Mouse (Mus musculus) cerebellum, adult (tissue): ENCODE data around the gene Prkra.
"Not testable (repeated sequence)": the region's sequence is repeated elsewhere in the genome, so short reads cannot be mapped to it uniquely, and the experiment has no call there.

Source experiments
- ATAC-seq: cut with Nextera tagmentation; 2 replicates; pipeline ENCODE4 v1.9.2; 2017; ENCODE audit warnings: mild to moderate bottlenecking, moderate library complexity, mixed read lengths; ENCODE audit not compliant: insufficient number of reproducible peaks, low FRiP score, low TSS enrichment

Prkra gene

DNA sequence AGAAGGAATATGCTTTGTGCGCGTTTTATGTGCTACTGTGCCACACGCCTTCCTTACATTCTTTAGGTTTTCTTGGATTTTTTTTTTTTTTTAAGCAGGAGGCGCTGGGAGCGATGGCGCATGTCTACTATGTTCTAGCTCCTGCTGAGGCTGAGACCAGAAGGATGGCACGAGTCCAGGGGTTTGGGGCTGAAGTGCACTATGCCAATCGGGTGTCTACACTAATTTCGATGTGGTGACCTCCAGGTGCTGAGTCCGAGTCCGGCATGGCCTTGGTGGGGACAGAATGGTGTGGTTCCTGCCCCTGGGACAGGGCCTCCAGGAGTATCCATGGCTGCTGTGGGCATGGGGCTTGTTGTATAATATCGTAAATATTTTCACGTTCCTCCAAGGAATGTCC lies 10.7 kb upstream of the Prkra start:
- ATAC-seq, result no peak

DNA sequence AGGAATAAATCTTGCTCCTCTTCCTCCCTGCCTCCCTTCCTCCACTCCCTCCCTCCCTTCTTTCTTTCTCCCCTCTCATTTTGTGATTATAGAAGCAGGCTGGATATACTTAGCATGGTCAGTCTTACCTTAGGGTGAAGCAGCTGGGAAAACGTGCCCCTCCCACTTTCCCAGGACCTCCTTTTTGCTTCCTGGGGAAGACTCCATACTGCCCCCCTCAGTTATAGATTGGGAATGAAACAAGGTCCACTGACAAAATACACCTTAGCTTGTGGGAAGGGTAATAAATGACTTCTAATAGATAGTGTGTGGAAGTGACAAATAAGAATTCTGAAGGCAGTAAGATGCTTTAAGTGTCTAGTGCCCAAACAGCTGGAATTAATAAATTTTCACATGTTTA lies 8.2 kb upstream of the Prkra start:
- no peak for ATAC-seq

DNA sequence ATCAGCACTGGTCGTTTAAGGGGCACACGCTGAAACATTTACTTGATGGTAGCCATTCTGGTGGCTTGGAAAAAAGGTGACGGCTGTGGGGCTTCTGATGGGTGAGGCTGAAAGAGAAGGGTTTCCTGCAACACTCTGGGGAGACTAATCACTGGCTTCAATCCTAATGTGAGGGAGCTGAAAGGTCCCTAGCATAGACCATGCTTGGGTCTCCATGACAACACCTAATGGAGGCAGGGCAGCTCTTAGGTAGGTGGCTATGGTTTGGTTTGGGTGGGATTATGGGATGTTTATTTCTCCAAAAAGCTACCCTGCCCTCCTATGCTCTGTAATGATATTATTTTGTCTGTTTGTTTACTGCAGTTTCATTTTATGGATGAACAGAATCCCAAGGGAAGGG lies 7.6 kb upstream of the Prkra start:
- no peak for ATAC-seq

DNA sequence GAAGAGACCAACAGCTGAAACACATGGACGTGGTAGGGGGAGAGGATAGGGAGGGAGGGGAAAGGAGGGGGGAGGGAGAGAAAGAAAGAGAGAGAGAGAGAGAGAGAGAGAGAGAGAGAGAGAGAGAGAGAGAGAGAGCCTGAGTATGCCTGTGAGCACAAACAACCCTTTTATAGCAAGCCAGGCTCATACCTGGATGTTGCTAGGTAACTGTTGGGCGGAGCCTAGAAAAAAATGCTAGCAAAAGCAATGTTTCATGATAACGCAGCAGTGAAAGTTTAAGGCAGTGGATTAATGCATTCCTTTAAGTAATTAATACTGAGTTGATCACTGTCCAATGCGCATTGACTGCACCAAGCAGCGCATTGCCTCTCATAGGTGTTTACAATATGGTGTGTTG lies 6.8 kb upstream of the Prkra start:
- ATAC-seq, result no peak

DNA sequence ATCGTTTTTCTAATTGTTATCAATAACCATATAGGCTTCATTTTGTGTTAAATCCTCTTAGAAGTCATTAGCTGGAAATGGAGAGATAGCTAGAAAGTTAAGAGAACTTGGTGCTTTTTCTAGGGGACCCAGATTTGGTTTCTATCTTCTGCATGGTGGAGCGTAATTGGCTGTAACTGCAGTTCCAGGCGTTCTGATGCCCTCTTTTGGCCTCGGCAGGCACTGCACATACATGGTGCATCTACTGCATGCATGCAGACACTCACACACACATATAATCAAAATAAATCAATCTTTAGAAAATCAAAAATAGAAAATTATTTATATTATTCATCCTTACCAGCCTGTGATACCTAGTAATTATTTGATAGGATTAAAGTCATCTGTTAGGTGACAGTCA lies 5.3 kb upstream of the Prkra start:
- ATAC-seq, result no peak

DNA sequence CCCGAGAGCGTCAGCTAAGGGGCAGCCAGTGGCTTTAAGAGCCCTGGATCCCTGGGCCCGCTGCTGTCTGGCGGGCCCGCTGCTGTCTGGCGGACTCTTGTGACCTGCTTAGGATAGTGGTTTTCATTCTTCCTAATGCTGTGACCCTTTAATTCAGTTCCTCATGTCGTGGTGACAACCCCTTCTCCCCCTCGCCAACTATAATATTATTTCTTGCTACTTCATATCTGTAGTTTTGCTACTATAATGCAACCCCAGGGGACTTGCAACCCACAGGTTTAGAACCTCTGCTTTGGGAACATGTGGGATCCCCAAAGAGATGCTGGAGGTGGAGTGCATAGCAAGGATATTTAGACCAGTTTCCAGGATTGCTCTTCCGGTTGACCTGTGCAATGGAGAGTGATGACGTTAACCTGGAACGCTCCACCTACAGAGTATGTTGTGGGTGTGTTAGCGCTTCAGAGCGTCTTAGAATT lies 889 bp upstream of the Prkra start:
- peak; percentile 42 for ATAC-seq

DNA sequence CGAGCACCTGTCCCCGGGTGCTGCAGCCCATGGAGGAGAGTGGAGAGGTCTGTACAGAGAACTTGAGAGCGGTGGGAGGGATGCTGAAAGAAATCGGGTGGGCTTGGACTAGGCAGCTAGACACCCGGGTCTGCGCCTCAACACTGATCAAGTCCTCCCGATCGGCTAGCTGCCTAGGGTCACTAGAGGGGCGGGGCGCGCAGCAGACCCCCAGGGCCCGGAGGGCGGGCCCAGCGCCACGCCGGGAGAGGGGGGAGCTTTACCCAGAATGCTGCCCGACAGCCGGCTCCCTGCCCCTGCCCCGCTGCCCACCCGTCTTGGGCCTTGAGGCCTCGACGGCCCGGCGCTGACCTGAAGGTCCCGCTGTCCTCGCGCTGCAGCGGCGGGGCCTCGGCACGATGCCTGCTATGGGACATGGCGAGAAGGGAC lies 360 bp downstream of the Prkra start:
- ATAC-seq, result peak; percentile 41

DNA sequence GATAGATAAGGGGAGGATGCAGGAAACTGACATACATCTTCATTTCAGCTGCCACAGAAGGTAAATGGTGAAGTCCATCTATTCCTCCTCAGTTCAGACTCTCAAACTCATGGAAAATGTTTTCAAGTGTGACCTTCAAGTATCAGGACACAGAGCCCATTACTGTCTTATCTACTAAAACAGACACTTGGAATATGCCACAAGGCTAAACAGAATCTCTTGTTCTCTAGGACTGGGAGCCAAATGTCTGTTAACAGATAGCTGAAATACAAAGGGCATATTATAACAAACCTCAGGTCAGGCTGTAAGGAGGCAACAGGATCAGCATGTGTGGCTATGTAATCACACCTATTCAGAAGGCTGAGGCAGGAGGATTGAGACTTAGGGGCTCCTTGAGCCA lies 4.0 kb downstream of the Prkra start:
- no peak for ATAC-seq

DNA sequence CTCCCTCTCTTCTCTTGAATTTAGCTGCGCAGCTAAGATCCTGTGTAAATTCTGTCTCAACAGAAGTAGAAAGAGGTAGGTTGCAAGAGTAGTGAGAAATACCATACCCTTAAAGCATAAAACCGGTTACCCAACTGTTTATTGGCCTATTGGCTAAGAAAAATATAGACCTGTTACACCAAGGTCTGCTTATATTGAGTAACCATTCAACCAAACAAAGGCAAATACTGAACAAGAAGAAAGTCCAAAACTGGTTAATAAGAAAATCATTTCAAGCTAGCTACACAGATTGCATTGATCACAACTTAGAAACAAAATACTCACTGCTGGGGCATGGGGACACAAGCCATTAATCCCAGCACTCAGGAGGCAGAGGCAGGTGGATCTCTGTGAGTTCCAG lies 8.2 kb downstream of the Prkra start:
- no peak for ATAC-seq

DNA sequence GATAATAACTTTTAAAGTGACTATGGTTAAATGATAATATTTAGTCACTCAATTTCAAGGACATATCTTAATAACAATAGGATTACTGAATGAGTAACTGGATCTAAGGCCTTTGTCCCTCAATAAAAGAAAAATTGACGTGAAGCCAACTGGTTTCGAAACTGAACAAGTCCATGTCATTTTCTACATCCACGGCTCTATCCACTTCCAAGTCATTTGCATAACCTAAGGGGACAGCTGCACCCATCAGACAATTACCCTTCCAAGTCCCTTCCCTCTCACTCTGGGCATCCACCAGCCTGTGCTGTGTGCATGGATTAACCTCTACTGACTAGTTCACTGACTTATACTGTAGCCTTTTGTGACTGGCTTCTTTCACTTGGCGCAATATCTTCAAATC lies 16.2 kb downstream of the Prkra start:
- ATAC-seq, result no peak

DNA sequence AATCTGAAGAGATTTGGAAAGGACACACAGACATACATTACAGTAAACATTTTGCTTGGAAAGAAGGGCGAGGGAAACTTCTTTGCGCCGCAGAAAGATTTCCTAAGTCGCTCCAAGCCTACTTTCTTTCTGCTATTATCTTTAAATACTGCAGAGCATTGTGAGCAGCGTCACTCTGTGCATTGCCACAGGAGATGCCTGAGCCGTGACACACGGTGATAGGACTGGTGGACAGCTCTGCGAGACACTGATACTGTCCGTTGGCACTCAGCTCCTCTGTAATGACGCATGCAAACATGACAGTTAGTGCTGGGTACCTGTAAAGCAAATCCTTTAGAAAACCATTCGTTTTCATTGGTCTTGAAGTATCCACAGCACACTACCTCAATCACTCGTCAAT lies 17.5 kb downstream of the Prkra start:
- ATAC-seq, result no peak

DNA sequence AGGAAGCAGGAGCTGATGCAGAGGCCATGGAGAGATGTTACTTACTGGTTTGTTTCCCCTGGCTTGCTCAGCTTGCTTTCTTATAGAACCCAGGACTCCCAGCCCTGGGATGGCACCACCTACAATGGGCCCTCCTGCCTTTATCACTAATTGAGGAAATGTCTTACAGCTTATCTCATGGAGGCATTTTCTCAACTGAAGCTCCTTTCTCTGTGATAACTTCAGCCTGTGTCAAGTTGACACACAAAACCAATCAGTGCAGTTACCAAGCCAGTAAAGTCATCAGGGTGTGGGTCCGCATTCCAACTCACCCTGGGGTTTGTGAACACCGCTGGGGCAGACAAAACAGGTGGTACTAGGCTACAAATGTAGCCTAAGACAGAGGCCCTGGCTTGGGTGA lies 25.5 kb downstream of the Prkra start:
- not testable (repeated sequence) for ATAC-seq

DNA sequence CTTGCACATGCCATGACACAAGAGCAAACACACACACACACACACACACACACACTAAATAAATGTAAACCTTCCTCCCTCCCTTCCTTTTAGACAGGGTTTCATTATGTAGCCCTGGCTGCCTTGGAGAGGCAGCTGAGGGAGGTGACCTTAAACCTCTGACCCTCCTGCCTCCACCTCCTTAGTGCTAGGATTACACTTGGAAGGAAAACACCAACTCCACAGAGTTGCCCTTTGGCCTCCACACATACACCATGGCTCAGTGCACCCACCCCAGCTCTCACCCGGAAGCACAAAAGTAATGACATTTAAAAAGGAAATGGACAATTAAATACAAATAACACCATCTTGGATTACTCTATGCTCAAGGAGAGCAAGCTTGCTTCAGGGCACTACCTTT lies 26.1 kb downstream of the Prkra start:
- ATAC-seq, result no peak

DNA sequence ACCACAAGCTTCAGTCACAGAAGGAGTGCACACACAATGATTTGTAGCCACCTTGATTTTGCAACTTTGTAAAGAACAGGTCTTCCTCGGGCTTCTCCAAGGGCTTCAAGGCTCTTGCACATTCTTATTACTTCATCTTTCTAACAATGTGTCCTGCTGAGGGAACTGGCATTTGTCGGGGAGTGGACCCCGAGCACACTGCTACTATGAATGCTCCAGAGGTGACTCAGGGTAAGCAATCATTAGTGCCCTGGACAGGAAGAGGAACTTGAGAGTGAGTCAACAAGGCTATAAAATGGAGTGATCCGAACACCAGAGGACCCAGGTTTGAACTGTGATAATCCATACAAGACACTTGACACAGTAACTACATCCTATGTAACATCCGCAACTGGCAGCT lies 27.6 kb downstream of the Prkra start:
- no peak for ATAC-seq

DNA sequence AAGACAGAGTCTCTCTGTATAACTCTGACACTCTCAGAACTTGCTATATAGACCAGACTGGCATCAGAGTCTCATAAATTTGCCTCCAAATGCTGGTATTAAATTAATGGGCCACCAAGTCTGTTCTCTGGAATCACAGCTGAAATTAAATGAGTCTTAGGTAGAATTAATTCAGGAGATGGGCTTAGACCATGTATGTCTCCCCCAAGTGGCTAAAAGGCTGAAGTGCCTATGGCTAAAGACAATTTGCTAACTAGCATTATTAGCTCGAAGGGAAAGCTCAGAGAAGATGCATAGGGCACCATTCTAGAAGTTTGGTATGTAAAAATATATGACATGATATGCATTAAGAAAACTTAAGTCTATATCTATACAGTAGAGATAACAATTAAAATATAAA lies 29.7 kb downstream of the Prkra start:
- ATAC-seq, result peak; percentile 45; the same call in 1 of the 2 replicates

DNA sequence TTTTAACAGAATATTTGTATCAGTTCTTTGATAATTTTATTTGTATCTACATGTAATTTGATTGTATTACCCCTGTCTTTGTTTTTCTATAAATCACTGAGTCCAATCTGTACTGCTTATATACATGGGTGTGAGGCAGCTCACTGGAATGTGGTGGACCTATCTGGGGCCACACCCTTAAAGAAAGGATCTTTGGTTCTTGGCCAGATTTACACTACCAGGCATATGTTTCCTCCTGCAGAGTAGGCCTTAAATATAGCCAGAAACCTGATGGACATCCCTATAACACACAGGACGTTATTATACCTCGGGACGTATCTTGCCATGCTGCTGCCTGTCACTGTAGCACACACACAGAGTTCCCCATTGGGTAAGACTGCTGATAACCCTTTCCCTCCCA lies 35.8 kb downstream of the Prkra start:
- ATAC-seq, result no peak

DNA sequence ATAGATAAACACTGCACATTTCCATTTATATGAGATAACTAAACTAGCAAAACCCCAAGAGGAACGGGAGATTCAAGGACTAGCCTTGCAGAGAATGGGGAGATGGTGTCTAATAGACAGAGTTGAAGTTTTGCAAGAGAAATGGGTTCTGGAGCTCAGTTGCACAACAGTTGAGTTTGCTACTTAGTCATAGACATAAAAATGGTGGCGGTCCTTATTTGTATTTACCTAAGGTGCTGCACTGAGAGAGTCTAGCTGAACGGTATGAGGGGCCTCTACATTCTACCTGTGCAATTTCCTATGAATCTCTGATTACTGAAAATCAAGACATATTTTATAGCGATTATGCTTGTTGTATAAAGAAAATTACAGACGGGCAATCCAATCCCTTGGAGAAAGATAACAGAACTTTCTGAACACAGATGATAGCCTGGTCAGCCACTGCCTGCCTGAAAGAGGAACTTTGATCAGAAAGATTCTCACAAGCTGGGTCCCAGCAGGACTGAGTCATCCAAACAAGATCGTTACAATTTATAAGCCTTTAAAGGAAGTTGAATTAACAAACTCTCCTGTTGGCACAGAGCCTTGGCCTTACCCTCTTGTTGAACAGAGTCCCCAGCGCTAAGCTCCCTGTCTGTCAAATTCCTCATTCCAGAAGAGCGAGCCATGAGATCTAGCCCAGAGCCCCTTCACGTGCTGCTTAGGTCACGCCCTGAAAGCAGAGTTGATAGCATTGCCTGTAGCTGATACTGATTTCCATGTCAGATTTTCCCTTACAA lies 37.3 kb downstream of the Prkra start:
- no peak for ATAC-seq

DNA sequence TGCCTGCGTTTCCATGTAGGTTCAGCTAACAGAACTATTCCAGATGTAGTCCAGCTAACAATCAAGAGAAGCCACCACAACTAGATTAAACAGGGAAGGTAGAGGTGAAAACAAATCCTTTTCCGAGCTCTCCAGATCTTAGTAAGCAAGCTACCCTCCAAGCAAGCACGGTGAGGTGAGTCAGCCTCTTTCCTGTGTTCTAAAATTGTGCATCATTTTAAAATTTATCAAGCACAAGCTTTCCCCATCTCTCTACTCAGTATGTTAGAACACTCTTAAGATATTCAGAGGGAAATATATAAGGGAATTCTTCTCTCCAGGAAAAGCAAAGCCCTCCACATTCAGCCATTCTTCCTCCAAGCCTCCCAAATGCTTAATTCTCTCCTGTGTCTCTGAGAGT lies 41.1 kb downstream of the Prkra start:
- ATAC-seq, result no peak

DNA sequence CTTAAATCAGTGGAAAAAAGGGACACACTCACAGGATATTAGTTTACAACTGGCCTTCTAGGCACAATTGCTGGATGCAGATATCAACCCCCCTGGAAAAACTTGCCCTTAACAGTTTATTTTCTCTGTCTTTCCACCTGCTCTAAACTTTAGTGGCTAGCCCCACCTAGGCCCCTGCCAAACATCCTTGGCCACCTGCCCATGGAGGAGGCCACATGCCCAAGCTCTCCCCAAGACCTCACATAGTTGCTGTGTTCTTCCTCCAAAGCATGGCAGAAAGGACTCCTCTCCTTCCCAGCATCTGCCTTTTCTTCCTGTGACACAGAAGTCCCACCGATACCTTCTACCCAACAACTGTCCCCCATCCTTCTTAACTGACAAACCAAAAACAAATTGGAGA lies 45.6 kb downstream of the Prkra start:
- ATAC-seq, result no peak

DNA sequence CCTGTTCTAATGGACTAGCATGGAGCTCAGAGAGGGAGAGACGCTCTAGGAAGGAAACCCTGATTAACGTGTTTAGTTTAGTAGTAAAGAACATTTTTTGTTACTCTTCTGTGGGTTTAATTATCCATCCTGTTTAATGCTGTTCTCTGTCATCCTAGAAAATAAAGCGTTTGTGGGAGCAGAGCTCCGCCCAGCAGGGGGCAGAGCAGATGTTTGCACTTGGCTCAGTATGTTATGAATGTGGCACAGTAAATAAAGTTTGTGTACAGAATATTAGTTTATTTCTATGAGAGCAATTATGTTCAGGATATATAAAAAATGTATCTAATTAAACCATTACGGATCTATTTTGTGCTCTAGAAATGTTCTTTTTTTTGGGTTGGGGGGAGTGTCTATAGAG lies 48.6 kb downstream of the Prkra start:
- ATAC-seq, result no peak

DNA sequence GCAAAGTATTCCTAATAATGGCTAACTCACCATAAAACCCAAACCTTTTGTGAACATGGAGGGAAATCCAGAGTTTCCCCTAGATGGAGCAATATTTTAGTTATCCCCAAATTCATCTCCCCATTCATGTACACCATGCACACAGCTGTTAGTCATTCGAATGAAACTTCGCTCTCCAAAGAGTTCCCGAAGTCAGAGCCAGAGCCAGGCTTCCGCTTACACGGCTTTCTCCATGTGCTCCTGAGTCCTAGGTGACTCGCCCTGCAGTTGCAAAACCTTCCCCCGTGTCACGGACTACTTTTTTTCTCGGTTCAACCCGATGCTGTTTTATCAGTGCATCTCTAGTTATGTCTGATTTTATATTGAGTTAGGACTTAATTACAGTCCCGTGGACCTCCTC lies 50.3 kb downstream of the Prkra start:
- ATAC-seq, result no peak

DNA sequence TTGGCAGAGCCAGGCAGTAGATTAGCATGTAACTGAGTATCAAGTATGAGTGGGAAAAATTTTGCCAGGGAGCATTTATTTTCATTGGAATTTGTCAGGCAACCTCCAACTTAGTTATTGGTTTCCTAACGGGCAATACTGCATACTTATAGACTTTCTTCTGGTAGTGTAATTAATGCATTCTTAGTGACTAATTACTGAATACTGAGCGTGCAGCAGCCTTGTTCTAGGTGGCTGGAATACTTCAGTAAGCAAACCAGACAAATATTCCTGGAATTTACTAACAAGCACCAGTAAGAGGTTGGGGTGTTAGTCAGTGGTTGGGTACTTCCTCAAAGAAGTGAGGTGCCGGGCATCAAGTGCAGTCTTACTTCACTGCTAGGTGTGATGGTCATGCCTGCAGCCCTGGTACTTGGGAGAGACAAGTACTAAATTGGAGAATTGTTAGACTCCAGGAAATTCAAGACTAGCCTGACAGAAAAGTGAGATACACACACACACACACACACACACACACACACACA lies 55.4 kb downstream of the Prkra start:
- ATAC-seq, result no peak
